Mouse (Mus musculus): Measurements from ENCODE around the gene Mybpc2. TPM values are rescaled to one million over a fixed set of nuclear protein-coding genes. Genes with fewer than 3 reads are reported as not detected.

Mybpc2 gene
- total and polyA plus RNA-seq, 3 experiments, result 2.0 to 8.3 (median 5.0) TPM

DNA sequence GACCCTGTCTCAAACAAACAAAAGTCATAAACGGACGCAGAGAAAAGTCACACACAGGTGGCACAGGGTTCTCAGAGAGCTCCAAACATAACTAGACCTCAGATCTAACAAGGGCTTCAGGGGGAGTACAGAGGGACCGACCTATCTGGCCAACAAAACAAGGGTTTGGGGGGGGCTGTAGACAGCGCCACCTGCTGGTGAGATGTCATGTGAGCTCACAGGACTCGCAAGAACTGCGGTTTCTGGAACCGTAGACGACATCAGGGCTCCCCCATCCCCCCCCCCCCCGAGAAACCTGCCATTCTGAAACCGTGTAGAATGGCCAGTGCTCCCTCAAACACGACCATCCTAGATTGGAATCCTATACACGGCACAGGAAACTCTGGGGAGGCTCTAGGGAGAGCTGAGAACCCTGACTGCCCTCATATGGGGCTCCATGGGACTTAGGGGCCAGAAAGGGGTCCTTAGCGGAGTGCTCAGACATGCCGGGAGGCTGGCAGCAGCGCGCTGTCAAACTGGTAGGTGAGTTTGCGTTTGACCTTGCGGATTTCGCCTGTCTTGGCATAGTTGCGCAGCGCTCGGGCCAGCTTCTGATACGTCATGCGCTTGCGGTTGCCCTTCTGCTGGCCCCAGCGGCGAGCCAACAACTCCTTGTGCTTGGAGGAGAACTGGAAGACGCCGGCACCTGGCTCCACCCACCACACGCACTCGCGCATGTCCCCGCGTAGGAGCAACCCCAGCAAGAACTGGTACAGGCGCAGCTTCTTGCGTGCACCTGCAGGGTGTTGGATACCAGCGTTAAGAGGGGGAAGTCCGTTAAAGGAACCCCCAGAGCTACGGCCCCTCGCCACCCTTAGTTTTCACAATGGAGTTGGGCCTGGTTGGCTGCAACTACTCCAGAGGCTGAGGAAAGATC is 3.3 kb upstream of the Mybpc2 start:
- TF ChIP-seq PAX5 (IDR thresholded peaks at IDR 0.05; ENCODE audit: low read length), result no peak
- TF ChIP-seq CHD1 (IDR thresholded peaks at IDR 0.05; ENCODE audit: low read depth, low read length), result peak; percentile 13; the same call in 1 of the 2 replicates
- no peak for TF ChIP-seq ZNF384 (IDR thresholded peaks at IDR 0.05; ENCODE audit: low read depth, low read length)
- peak; percentile 60; the same call in 1 of the 2 replicates for TF ChIP-seq ZMIZ1 (IDR thresholded peaks at IDR 0.05; ENCODE audit: low read depth, low read length)
- TF ChIP-seq UBTF (IDR thresholded peaks at IDR 0.05; ENCODE audit: low read depth, low read length), result peak; percentile 64; the same call in 1 of the 2 replicates
- TF ChIP-seq IRF4 (IDR thresholded peaks at IDR 0.05; ENCODE audit: low read depth, low read length), result 0 out of 2 replicates have a peak, but pooled peaks have one; percentile 15
- TF ChIP-seq BHLHE40 (IDR thresholded peaks at IDR 0.05; ENCODE audit: low read depth, low read length), result peak; percentile 50; the same call in 1 of the 2 replicates
- TF ChIP-seq NELFE (IDR thresholded peaks at IDR 0.05; ENCODE audit: low read depth, low read length), result no peak
- peak; percentile 67; the same call in 1 of the 2 replicates for TF ChIP-seq SIN3A (IDR thresholded peaks at IDR 0.05; ENCODE audit: low read length)
- TF ChIP-seq ZC3H11A (IDR thresholded peaks at IDR 0.05; ENCODE audit: low read depth, low read length), result no peak
- TF ChIP-seq E2F4 (IDR thresholded peaks at IDR 0.05; ENCODE audit: insufficient replicate concordance, low read depth, low read length), result no peak
- TF ChIP-seq MYC (IDR thresholded peaks at IDR 0.05; ENCODE audit: low read depth, low read length), result 0 out of 2 replicates have a peak, but pooled peaks have one; percentile 33
- TF ChIP-seq CTCF (conservative IDR thresholded peaks at IDR 0.05 in 1 of 2, IDR thresholded peaks at IDR 0.05 in 1 of 2; ENCODE audit: low read depth in 2 of 2, low read length in 2 of 2), result peak; percentile 46 to 66
- TF ChIP-seq SMC3 (IDR thresholded peaks at IDR 0.05; ENCODE audit: low read depth, low read length), result peak; percentile 34; the same call in 1 of the 2 replicates
- TF ChIP-seq NRF1 (IDR thresholded peaks at IDR 0.05; ENCODE audit: low read depth, low read length), result peak; percentile 83
- peak; percentile 72; the same call in 1 of the 2 replicates for TF ChIP-seq MXI1 (IDR thresholded peaks at IDR 0.05; ENCODE audit: low read depth, low read length)
- peak; percentile 34; the same call in 1 of the 2 replicates for TF ChIP-seq MAX (IDR thresholded peaks at IDR 0.05; ENCODE audit: low read length)
- no peak for TF ChIP-seq TBP (conservative IDR thresholded peaks at IDR 0.05; ENCODE audit: low read depth, low read length)
- 0 out of 2 replicates have a peak, but pooled peaks have one; percentile 43 for TF ChIP-seq CHD2 (IDR thresholded peaks at IDR 0.05; ENCODE audit: low read length)
- no peak for TF ChIP-seq JUND (conservative IDR thresholded peaks at IDR 0.05; ENCODE audit: low read depth, low read length)
- peak; percentile 70; the same call in 1 of the 2 replicates for TF ChIP-seq MAZ (IDR thresholded peaks at IDR 0.05; ENCODE audit: low read depth, low read length)
- TF ChIP-seq ETS1 (conservative IDR thresholded peaks at IDR 0.05; ENCODE audit: low read depth, low read length), result 0 out of 2 replicates have a peak, but pooled peaks have one; percentile 46
- TF ChIP-seq POLR2A (IDR thresholded peaks at IDR 0.05; ENCODE audit: low read depth, low read length), result peak; percentile 29
- peak overlapping the region; percentile 65 to 77 (median 72) for H3K4me3 ChIP-seq (replicated peaks in 1 of 3; ENCODE audit: low read depth in 2 of 3, low read length in 2 of 3, poor library complexity in 1 of 3)
- H3K27ac ChIP-seq (ENCODE audit: insufficient read depth, low read depth), result peak overlapping the region; percentile 77
- dilution Hi-C loops (cut with MboI; ENCODE audit: extremely low pct_ligation_motif_present, extremely low pct_unique_long_range_greater_than_20kb, low sequenced_read_pairs), result no loop called here
- no peaks in the 10 kb centered on the region for H3K27me3 ChIP-seq (replicated peaks)
- peaks cover 29 to 55% of the 10 kb centered on the region in 2 experiments for H3K4me1 ChIP-seq (ENCODE audit: control insufficient read depth in 1 of 2, insufficient read depth in 2 of 2)
- peak; percentile 78 for DNase-seq (ENCODE audit: extremely low read depth)
- in situ Hi-C loops (cut with MboI; ENCODE audit: low pct_ligation_motif_present, low pct_unique_long_range_greater_than_20kb, low sequenced_read_pairs), result no loop called here
- no peaks in the 10 kb centered on the region for H3K9me3 ChIP-seq (replicated peaks; ENCODE audit: low read length)
- peak overlapping the region; percentile 59 for H3K4me2 ChIP-seq (ENCODE audit: insufficient read depth, low read depth, poor library complexity, severe bottlenecking)
- H3K79me2 ChIP-seq (replicated peaks; ENCODE audit: control insufficient read depth, extremely low read depth, insufficient read depth, poor library complexity, severe bottlenecking), result peaks cover 10% of the 10 kb centered on the region
- H3K9ac ChIP-seq (ENCODE audit: insufficient read depth, low read depth), result peak overlapping the region; percentile 59
- peaks cover 16 to 42% of the 10 kb centered on the region in 2 experiments for H3K36me3 ChIP-seq (replicated peaks in 1 of 2; ENCODE audit: control insufficient read depth in 1 of 2, insufficient read depth in 1 of 2, low read length in 1 of 2)
